Mouse (Mus musculus) telencephalon, adult 2 months (tissue): ENCODE measurements at regions not wholly inside any gene's neighbourhood (a gene's known extent, or its start where the extent isn't known, plus 50 kb on each side); places are given as distances from the start of the nearest gene placed in this dataset.

ENCODE experiments used
- DNase-seq: peaks from one replicate; pipeline ENCODE4 v3.0.0-alpha.2; 2011; ENCODE audit warnings: low read depth, low spot score

DNA sequence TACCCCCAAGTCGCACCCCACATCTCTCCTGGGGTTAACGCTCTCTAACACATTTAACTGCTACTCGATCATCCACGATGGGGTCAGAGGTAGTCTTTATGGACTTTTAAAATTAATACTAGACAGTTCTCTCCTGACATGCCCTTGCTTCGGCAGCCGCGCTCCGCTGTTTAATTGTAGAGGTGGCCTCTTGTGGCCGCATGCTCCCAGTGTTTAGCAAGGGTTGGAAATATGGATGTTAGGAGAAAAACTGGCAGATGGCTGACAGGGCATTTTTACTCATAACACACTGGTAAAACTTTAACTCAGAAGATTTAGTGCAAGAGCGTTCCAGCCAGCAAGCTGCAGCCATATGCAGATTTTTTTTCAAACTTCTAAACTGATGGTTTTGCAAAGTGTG, 242.7 kb downstream of the Tshz3 start:
- DNase-seq, result no peak

- no peak for DNase-seq
These were observed 247.3 kb downstream of the Tshz3 start for GRCm38 (mm10) chr7:36945024-36945815.

DNA sequence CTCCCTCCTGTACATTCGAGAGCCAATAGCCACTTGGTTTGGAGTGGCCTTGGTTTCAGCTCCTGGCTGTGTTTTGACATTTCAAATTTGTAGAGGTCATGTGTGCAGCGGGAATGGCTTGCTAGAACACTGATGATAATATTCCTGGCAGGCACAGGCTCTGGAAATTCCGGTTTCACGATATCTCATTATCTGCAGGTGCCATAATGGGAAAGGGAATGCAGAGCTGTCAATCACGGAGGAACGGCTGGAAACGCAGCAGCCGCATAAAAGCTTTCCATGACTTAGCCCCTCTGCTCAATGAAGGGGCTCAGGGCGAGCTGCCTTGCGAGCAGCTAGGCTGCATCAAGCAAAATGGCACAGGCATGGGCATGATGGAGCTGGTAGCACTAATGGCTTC, 251.6 kb downstream of the Tshz3 start:
- no peak for DNase-seq

DNA sequence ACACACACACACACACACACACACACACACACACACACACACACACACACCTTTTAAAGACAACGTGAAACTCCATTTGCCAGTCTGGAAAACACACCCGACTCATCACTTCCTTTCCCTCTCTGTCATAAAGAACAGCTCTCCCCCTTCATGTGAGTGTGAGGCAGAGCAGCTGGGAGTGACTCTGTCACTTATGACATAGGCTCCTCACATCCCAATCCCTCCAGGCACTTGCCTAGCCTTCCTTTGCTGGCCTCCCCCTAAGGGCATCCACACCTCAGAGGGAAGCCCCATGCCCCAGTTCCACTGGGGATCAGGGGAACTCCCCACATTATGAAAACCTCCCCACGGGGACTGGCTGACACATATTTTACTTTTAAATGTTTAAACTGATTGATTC, 257.5 kb downstream of the Tshz3 start:
- no peak for DNase-seq

DNA sequence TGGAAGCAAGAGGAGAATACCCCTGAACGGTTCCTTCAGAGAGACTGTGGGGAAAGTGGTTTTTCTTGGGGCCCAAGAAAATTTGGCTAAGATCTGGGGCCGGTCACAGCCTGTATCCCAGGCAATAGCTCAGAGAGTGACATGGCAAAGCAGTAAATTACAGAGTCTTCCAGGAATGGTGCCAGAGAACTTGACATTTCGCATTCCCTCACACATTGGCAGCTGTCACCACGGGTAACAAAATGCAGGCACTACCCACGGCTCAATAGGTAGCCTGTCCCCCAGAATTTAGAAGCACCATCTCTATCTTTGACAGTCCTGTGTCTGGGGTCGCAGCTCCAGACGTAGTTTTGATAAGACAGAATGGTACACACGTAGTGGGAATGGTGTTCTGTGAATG, 260.3 kb downstream of the Tshz3 start:
- no peak for DNase-seq

DNA sequence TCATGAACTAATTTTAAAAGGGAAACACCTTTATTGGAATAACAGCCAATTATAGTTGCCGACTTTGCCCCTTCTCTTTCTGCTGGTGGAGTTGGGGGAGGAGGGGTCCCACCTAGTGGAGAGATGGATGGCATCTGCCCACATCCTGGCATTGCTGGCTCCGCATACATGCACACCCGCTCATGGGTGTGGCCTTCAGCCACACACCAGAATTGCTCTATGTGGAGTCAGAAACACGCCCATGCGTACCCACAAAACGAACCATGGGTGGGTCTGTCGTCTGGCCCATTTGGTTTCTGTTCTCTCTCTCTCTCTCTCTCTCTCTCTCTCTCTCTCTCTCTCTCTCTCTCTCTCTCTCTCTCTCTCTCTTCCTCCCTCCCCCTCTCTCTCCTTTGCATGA, 273.9 kb downstream of the Tshz3 start:
- no peak for DNase-seq

GRCm38 (mm10) chr7:36973654-36974320, 275.9 kb downstream of the Tshz3 start:
- DNase-seq, result no peak

GRCm38 (mm10) chr7:36974573-36974972, 276.7 kb downstream of the Tshz3 start:
- no peak for DNase-seq

GRCm38 (mm10) chr7:36975475-36975874, 277.6 kb downstream of the Tshz3 start:
- DNase-seq, result no peak

DNA sequence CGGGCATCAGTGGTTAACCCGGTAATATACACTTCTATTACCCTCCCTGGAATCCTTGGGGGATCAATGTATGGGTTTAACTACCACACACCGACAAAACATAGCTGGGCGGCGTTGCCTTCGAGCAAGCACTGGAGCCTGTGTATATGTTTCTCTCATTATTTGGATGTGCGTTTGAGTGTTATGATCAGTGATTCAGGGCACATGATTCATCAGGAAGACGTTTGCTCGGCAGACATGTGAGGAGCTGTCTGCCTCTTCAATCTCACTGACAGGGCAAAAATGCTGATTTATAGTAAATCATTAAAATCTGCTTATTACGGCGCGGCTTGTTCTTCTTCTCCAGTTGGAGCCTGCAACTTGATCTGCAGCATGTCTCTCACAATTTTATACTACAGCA, 279.9 kb downstream of the Tshz3 start:
- DNase-seq, result no peak

DNA sequence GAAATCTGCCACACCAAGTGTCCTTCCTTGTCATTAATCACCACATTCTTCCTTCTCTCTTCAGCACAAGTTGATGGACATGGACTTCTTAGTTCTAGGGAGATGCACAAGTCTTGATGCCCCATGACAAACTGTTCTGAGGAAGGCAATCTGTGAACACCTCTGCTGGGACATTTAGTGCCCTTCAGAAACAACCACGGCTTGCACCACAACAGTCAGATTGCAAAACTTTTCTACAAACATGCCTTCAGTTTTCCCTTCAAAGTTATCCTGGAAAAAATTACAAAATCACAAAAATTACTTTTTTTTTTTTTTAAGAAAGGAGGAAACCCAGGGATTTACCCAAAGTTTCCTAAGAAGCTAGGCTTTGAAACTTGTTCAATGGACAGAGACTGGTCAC, 291.5 kb downstream of the Tshz3 start:
- no peak for DNase-seq

DNA sequence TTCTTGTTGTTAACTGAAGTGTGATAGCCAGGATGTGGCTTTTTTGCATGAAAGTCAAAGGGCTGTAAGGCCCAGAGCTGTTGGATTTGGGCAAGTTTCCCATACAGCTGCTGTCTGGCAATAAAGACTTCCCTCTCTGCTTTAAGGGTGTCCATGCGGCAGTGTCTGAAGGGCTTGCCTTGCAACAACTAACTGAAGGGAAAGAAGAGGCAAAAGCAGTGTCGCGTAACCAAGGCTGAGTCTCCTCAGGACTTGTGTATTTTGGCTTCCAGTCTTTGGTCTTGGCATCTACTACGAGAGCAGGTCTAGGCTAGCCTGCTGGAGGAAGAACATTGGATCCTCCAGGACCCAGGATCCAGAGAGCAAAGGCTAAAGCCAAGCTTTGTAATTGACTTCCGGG, 306.7 kb downstream of the Tshz3 start:
- no peak for DNase-seq

DNA sequence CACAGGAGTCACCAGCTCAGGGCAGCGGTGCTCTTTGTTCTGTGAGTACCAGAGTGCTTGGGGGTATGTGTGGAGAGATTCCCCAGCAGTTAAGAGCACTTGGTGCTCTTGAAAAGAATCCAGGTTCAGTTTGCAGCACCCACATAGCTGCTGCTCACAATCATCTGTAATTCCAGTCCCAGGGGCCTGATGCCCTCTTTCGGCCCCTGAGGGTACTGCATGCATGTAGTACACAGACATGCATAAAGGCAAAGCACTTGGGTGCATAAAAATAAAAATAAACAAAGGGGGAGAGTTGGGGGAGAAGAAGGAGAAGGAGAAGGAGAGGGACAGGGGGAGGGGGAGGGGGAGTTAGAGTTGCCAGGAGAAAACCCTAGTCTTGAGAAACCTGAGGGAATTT, 307.8 kb downstream of the Tshz3 start:
- no peak for DNase-seq

GRCm38 (mm10) chr7:37006921-37007320, 309.0 kb downstream of the Tshz3 start:
- DNase-seq, result no peak

- no peak for DNase-seq
These were observed 313.3 kb downstream of the Tshz3 start for GRCm38 (mm10) chr7:37011180-37011754.

DNA sequence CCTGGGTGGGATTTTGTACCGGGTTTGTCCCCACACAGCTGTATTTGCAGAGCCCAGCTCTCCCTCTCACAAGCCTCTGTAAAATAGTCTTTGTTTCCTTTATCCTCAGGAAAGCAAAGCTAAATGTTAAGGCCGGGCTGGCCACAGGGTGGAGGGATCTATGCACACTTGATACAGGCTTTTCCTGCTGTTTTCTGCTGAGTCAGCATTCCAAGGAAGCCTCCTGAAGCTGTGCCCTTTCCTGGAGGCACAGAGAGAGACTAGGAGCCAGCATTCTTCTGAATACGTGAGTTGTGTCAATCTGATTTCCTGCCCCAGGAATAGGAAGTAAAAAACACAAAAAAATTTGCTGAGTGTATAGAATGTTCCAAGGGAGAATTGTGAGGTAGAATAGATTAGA, 322.2 kb downstream of the Tshz3 start:
- no peak for DNase-seq

DNA sequence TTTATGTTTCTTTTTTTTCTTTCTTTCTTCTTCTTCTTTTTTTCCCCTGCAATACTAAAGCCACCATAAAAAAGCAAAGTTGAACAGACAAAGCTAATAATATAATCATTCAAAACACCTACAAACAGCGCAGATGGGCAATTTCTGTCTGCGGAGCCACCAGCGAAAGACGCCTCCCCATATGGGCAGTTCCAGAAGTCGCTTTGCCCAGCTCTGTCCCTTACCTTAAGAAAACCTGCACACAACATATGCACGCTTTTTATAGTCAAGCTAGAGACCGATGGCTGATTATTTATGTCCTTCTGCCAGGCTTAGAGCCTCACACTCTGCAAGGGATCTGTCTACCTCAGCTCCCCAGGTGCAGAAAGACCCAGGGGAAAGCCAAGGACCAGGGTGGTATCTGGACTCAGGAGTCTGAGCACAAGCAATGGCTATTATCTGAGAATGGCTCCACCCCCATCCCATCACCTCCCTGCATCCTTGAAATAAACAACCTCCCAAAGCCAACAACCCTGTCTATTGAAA, 326.6 kb downstream of the Tshz3 start:
- peak; percentile 64 for DNase-seq

- DNase-seq, result no peak
These were observed 366.9 kb downstream of the Tshz3 start for GRCm38 (mm10) chr7:37064582-37065458.

DNA sequence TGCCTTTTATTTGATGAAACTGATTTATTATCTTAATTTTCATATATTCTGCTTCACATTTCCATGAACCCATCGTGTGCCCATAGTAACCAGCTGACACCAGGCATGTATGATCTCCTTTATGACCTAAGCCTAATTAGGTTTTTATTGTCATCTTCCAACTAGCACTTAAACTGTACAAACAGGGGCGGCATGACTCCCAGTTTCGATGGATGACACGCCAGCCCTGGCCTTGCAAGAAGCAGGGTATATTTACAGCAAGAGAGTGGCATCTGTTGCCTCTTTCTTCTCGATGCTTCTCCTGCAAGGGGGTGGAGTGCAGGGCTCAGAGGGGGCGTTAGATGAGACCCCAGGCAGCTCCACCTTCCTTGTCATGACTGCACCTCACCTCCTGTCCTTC, 379.8 kb downstream of the Tshz3 start:
- DNase-seq, result no peak

- DNase-seq, result no peak
These were observed 380.2 kb downstream of the Tshz3 start for GRCm38 (mm10) chr7:37078140-37078539.

DNA sequence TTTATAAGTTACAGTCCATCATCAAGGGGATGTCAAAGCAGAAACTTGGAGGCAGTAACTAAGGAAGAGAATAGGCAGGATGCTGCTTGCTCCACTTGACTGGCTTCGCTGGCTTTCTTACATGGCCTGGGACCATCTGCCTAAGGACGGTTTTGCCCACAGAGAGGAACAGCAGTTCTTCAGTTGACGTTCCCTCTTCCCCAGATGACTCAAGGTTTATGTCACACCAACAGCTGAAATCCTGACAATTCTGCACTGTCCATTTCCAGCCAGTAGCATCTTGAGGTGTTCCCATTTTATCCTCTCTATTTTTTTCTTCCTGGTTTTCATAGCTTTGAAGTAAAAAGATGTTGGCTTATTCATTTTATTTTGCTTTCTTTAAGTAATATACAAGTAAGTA, 391.8 kb downstream of the Tshz3 start:
- DNase-seq, result no peak

GRCm38 (mm10) chr7:37092572-37092971, 394.7 kb downstream of the Tshz3 start:
- no peak for DNase-seq
